Mouse (Mus musculus) ES-E14 (cell line): ENCODE data around the gene Nup160. TPM values are rescaled to one million over a fixed set of nuclear protein-coding genes. Genes with fewer than 3 reads are reported as not detected.

Experiments used
- DNase-seq: peaks from one replicate; pipeline ENCODE4 v3.0.0-alpha.2; 2013; ENCODE audit warnings: low read depth, low spot score
- H3K27ac ChIP-seq: 2 replicates; pipeline ENCODE4 v1.5.1; 2012; ENCODE audit warnings: low read depth, mild to moderate bottlenecking, low read length, moderate library complexity, mixed read lengths; ENCODE audit not compliant: poor library complexity, insufficient read depth, severe bottlenecking
- H3K36me3 ChIP-seq: 2 replicates; pipeline ENCODE4 v1.6.1; 2012; ENCODE audit warnings: mild to moderate bottlenecking, low read length, moderate library complexity, mixed read lengths; ENCODE audit not compliant: control insufficient read depth, poor library complexity, insufficient read depth, severe bottlenecking
- H3K4me1 ChIP-seq, 2 experiments: fragments of 150-350 bp in 1 of 2; sonication (generic) in 1 of 2; 2 replicates each; pipeline ENCODE4 v1.6.1; 2012; ENCODE audit warnings: low read length in 2 of 2, mild to moderate bottlenecking in 1 of 2, mixed read lengths in 1 of 2; ENCODE audit not compliant: control insufficient read depth in 2 of 2, insufficient read depth in 2 of 2, poor library complexity in 1 of 2
- H3K4me3 ChIP-seq, 2 experiments: fragments of 150-350 bp in 1 of 2; sonication (generic) in 1 of 2; 2 replicates each; pipeline ENCODE4 v1.5.1; 2012; ENCODE audit warnings: low read length in 2 of 2, low read depth in 1 of 2, mild to moderate bottlenecking in 1 of 2, mixed read lengths in 1 of 2; ENCODE audit not compliant: insufficient read depth in 1 of 2, poor library complexity in 1 of 2, severe bottlenecking in 1 of 2
- H3K9ac ChIP-seq: 2 replicates; pipeline ENCODE4 v1.6.1; 2012; ENCODE audit warnings: low read depth, mild to moderate bottlenecking, low read length, mixed read lengths; ENCODE audit not compliant: poor library complexity, insufficient read depth, severe bottlenecking
- H3K9me3 ChIP-seq: fragments of 150-350 bp; sonication (generic); 2 replicates; pipeline ENCODE4 v1.6.1; 2012; ENCODE audit warnings: low read depth, mild to moderate bottlenecking, low read length; ENCODE audit not compliant: control insufficient read depth, insufficient read depth
- CHD2 ChIP-seq: IDR thresholded peaks from 2 replicates; pipeline ENCODE4 v1.6.1; 2014; ENCODE audit warnings: mild to moderate bottlenecking, low read depth, low read length, inconsistent platforms
- HCFC1 ChIP-seq: IDR thresholded peaks from 2 replicates; pipeline ENCODE4 v1.6.1; 2012; ENCODE audit warnings: low read length, inconsistent platforms, borderline replicate concordance; ENCODE audit not compliant: insufficient read depth
- MAFK ChIP-seq: IDR thresholded peaks from 2 replicates; pipeline ENCODE4 v1.6.1; 2014; ENCODE audit warnings: mild to moderate bottlenecking, low read depth, low read length, inconsistent platforms; ENCODE audit not compliant: insufficient read depth
- ZC3H11A ChIP-seq: IDR thresholded peaks from 2 replicates; pipeline ENCODE4 v1.6.1; 2012; ENCODE audit warnings: low read depth, mild to moderate bottlenecking, inconsistent platforms, low read length, borderline replicate concordance
- ZNF384 ChIP-seq: IDR thresholded peaks from 2 replicates; pipeline ENCODE4 v1.6.1; 2012; ENCODE audit warnings: low read depth, low read length, inconsistent platforms
- in situ Hi-C, 2 experiments: fragments of 600-800 bp; cut with MboI; formaldehyde crosslinking; loops; one replicate each; pipeline ENCODE4 v1.15.1; 2025; ENCODE audit warnings: low sequenced_read_pairs in 2 of 2, inconsistent platforms in 1 of 2; ENCODE audit not compliant: unreplicated experiment in 2 of 2
- total RNA-seq: library from RNA; depleted of rRNA; stranded (reverse); fragments of 300-350 nt; gene quantifications from 2 replicates; pipeline ENCODE4 v1.2.3, GENCODE M21; 2012

Nup160 gene
- total RNA-seq, 1 experiment = 72.6 TPM

GRCm38 (mm10) chr2:90649405-90649804 is 27.6 kb upstream of the Nup160 start:
- no peaks in the 10 kb centered on the region for H3K36me3 ChIP-seq
- no peak overlapping the region for H3K27ac ChIP-seq
- DNase-seq = no peak
- in situ Hi-C loops = no loop called here
- H3K4me3 ChIP-seq = no peak overlapping the region
- H3K4me1 ChIP-seq = peaks cover 0 to 2% of the 10 kb centered on the region in 2 experiments; a peak in 1 of 4 replicates
- TF ChIP-seq ZC3H11A (no peak), CHD2 (no peak), MAFK (no peak), HCFC1 (no peak)
- no peak overlapping the region for H3K9ac ChIP-seq
- H3K9me3 ChIP-seq = no peaks in the 10 kb centered on the region

- Histone ChIP-seq H3K4me1 (peaks cover 0 to 2% of the 10 kb centered on the region in 2 experiments; a peak in 1 of 4 replicates), H3K4me3 (no peak overlapping the region), H3K27ac (no peak overlapping the region), H3K9me3 (no peaks in the 10 kb centered on the region), H3K9ac (no peak overlapping the region), H3K36me3 (no peaks in the 10 kb centered on the region)
- DNase-seq = no peak
- TF ChIP-seq MAFK = no peak
- no peak for TF ChIP-seq CHD2
- no peak for TF ChIP-seq ZNF384
- TF ChIP-seq ZC3H11A = no peak
- no peak for TF ChIP-seq HCFC1
- in situ Hi-C loops = no loop called here
These were observed 27.1 kb upstream of the Nup160 start for GRCm38 (mm10) chr2:90649965-90650364.

DNA sequence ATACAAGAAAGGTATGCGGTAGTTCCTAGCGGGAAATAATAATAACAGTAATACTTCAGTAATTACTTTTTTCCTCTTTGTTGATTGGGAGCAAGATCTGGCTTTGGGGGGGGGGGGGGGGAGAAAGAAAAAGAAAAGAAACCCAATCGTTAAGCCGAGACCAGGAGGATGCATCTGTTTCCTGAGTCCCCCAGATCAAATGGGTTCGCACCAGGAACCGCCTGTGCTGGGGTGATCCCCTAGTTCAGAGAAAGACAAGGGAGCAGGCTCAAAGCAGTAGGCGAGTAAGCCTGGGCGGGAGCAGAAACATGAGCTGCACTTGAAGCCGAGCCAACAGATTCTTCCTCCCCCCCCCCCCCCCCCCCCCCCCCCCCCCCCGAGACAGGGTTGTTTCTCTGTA is 24.9 kb upstream of the Nup160 start:
- Histone ChIP-seq H3K9ac (no peak overlapping the region), H3K4me1 (0 out of 4 replicates have a peak, but pooled peaks cover 0 to under 1% of the 10 kb centered on the region in 2 experiments), H3K27ac (no peak overlapping the region), H3K9me3 (no peaks in the 10 kb centered on the region), H3K36me3 (no peaks in the 10 kb centered on the region), H3K4me3 (no peak overlapping the region)
- DNase-seq = no peak
- no peak for TF ChIP-seq ZC3H11A
- no peak for TF ChIP-seq CHD2
- no peak for TF ChIP-seq MAFK
- no peak for TF ChIP-seq ZNF384
- no peak for TF ChIP-seq HCFC1
- in situ Hi-C loops = no loop called here

GRCm38 (mm10) chr2:90652993-90653392 is 24.0 kb upstream of the Nup160 start:
- no peaks in the 10 kb centered on the region for H3K9me3 ChIP-seq
- H3K9ac ChIP-seq = no peak overlapping the region
- no peak overlapping the region for H3K4me3 ChIP-seq
- no peaks in the 10 kb centered on the region for H3K4me1 ChIP-seq
- no peaks in the 10 kb centered on the region for H3K36me3 ChIP-seq
- no peak for DNase-seq
- TF ChIP-seq MAFK (no peak), ZNF384 (no peak), CHD2 (no peak), HCFC1 (no peak), ZC3H11A (no peak)
- in situ Hi-C loops = no loop called here
- no peak overlapping the region for H3K27ac ChIP-seq

GRCm38 (mm10) chr2:90655449-90655848 is 21.6 kb upstream of the Nup160 start:
- Histone ChIP-seq H3K4me3 (no peak overlapping the region), H3K9ac (no peak overlapping the region), H3K4me1 (no peaks in the 10 kb centered on the region), H3K27ac (no peak overlapping the region), H3K9me3 (no peaks in the 10 kb centered on the region), H3K36me3 (no peaks in the 10 kb centered on the region)
- TF ChIP-seq MAFK = no peak
- no peak for TF ChIP-seq ZC3H11A
- no peak for DNase-seq
- in situ Hi-C loops = no loop called here
